Mouse (Mus musculus) cerebellum, postnatal 25 days (tissue): Measurements from ENCODE around the gene Pdzd9.
A peak's percentile ranks its signal among the peaks of the same experiment; 100 is the strongest.
"Not testable (repeated sequence)": the region's sequence is repeated elsewhere in the genome, so short reads cannot be mapped to it uniquely, and the experiment has no call there.

Experiments
- DNase-seq, 2 experiments: peaks; one replicate each; pipeline ENCODE4 v3.0.0; 2021; ENCODE audit warnings: mixed read lengths in 2 of 2

Gene Pdzd9

GRCm38 (mm10) chr7:120670153-120670875 lies at the start of gene Pdzd9:
TSS of gene Pdzd9 (minus strand) at chr7:120670343.
- DNase-seq = peak; percentile 76 to 86

GRCm38 (mm10) chr7:120717261-120717660 lies 47.1 kb upstream of the Pdzd9 start:
- DNase-seq = no peak

- not testable (repeated sequence) for DNase-seq
Observed at GRCm38 (mm10) chr7:120713951-120714350, 43.8 kb upstream of the Pdzd9 start.

- DNase-seq = no peak
Observed at GRCm38 (mm10) chr7:120713225-120713624, 43.1 kb upstream of the Pdzd9 start.

- no peak for DNase-seq
Observed at GRCm38 (mm10) chr7:120712071-120712470, 41.9 kb upstream of the Pdzd9 start.

- DNase-seq = no peak
Observed at GRCm38 (mm10) chr7:120703888-120704287, 33.7 kb upstream of the Pdzd9 start.

GRCm38 (mm10) chr7:120699586-120699985 lies 29.4 kb upstream of the Pdzd9 start:
- DNase-seq = no peak

- DNase-seq = no peak
Observed at GRCm38 (mm10) chr7:120696331-120696730, 26.2 kb upstream of the Pdzd9 start.

GRCm38 (mm10) chr7:120695641-120696040 lies 25.5 kb upstream of the Pdzd9 start:
- DNase-seq = no peak

- DNase-seq = no peak
Observed at GRCm38 (mm10) chr7:120695196-120695595, 25.1 kb upstream of the Pdzd9 start.

- no peak for DNase-seq
Observed at GRCm38 (mm10) chr7:120693831-120694375, 23.8 kb upstream of the Pdzd9 start.

- peak in 1 of 2 experiments; percentile 25 for DNase-seq
Observed at GRCm38 (mm10) chr7:120690634-120691033, 20.5 kb upstream of the Pdzd9 start.

- DNase-seq = no peak
Observed at GRCm38 (mm10) chr7:120685227-120685626, 15.1 kb upstream of the Pdzd9 start.

GRCm38 (mm10) chr7:120684731-120685161 lies 14.6 kb upstream of the Pdzd9 start:
- no peak for DNase-seq

GRCm38 (mm10) chr7:120682002-120682401 lies 11.9 kb upstream of the Pdzd9 start:
- DNase-seq = no peak

GRCm38 (mm10) chr7:120679023-120679422 lies 8.9 kb upstream of the Pdzd9 start:
- no peak for DNase-seq

GRCm38 (mm10) chr7:120677764-120678531 lies 7.8 kb upstream of the Pdzd9 start:
- DNase-seq = peak; percentile 65 to 66

- DNase-seq = peak; percentile 82 to 90
Observed at GRCm38 (mm10) chr7:120677001-120677643, 7.0 kb upstream of the Pdzd9 start, which contains the start of gene Mosmo. TSS of gene Mosmo (plus strand) at chr7:120677618.

- DNase-seq = no peak
Observed at GRCm38 (mm10) chr7:120671271-120671670, 1.1 kb upstream of the Pdzd9 start.

- DNase-seq = no peak
Observed at GRCm38 (mm10) chr7:120662079-120662478, 8.1 kb downstream of the Pdzd9 start.

GRCm38 (mm10) chr7:120647849-120648248 lies 22.3 kb downstream of the Pdzd9 start:
- no peak for DNase-seq

- DNase-seq = no peak
Observed at GRCm38 (mm10) chr7:120643217-120643616, 26.9 kb downstream of the Pdzd9 start.

GRCm38 (mm10) chr7:120635821-120636220 lies 34.3 kb downstream of the Pdzd9 start:
- DNase-seq = no peak
